Mouse (Mus musculus): ENCODE measurements at regions not wholly inside any gene's neighbourhood (a gene's known extent, or its start where the extent isn't known, plus 50 kb on each side); places are given as distances from the start of the nearest gene placed in this dataset.

DNA sequence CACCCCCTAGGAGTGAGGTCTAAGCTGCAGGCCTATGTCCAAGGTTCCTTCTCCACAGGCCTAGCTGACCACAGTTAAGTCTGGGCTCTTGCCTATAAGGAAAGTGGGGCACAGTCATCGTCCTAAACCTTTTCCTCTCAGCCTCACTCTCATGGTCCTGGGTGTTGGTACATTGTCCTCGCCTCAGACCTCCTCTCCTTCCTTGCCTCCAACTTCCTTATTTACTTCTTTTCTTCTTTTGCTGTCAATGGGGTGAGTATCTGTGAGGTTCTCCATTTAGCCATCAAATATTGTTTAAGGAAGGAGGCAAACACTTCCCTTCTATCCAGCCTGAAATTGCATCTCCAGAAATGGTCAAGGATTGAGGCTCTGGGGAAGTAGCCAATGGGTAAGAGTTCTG lies 554.2 kb downstream of the Ccdc171 start:
- TF ChIP-seq CTCF (IDR thresholded peaks at IDR 0.05; ENCODE audit: extremely low read depth, insufficient read depth, low read length): no peak
- TF ChIP-seq POLR2A (IDR thresholded peaks at IDR 0.05; ENCODE audit: extremely low read depth, insufficient read depth, low read length): no peak
- Histone ChIP-seq H3K4me3 (ENCODE audit: insufficient read depth, low read length) (no peak overlapping the region), H3K27ac (ENCODE audit: insufficient read depth, low read length) (no peak overlapping the region), H3K4me1 (ENCODE audit: control insufficient read depth, insufficient read depth, low read length) (no peaks in the 10 kb centered on the region)

DNA sequence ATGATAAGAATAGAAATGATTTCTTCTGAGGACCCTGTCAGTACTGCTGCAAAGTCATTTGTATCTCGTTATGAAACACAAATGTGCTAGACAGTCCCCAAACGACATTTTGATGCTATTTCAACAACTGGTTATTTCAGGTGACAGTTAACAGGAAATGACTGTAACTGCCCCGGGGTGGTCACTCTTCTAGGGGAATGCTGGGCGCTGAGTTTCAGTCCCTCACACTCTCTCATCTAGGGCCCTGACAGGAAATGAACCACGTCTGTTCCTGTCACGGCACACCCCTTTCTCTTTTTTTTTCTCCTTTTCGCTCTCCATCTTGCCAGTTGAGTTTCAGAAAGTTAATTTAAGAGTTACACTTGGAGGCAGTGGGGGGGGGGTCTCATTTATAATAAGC lies 556.2 kb downstream of the Ccdc171 start:
- no peak overlapping the region for H3K4me3 ChIP-seq (ENCODE audit: insufficient read depth, low read length)
- no peaks in the 10 kb centered on the region for H3K4me1 ChIP-seq (ENCODE audit: control insufficient read depth, insufficient read depth, low read length)
- no peak overlapping the region for H3K27ac ChIP-seq (ENCODE audit: insufficient read depth, low read length)
- TF ChIP-seq CTCF (IDR thresholded peaks at IDR 0.05; ENCODE audit: extremely low read depth, insufficient read depth, low read length): no peak
- no peak for TF ChIP-seq POLR2A (IDR thresholded peaks at IDR 0.05; ENCODE audit: extremely low read depth, insufficient read depth, low read length)

DNA sequence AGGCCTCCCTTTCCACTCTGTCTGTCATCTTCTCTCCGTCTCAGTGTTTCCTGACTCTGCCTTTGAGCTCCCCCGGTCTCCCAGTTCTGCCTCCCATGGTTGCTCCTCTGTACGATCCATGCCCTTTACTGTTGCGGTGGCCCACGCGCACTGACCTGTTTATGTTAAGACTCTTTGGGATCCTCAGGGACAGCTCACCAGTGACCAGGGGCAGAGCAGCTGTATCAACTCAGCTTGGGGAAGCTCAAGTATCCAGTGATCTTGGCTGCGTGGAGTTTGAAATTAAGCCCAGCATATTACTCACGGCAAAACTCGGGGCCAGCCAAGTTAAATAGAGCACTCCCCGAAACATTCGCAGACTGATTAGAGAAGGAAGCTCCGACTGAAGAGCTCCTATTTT lies 562.8 kb downstream of the Ccdc171 start:
- Histone ChIP-seq H3K4me3 (ENCODE audit: insufficient read depth, low read length) (no peak overlapping the region), H3K27ac (ENCODE audit: insufficient read depth, low read length) (no peak overlapping the region), H3K4me1 (ENCODE audit: control insufficient read depth, insufficient read depth, low read length) (no peaks in the 10 kb centered on the region)
- TF ChIP-seq POLR2A (IDR thresholded peaks at IDR 0.05; ENCODE audit: extremely low read depth, insufficient read depth, low read length): no peak

DNA sequence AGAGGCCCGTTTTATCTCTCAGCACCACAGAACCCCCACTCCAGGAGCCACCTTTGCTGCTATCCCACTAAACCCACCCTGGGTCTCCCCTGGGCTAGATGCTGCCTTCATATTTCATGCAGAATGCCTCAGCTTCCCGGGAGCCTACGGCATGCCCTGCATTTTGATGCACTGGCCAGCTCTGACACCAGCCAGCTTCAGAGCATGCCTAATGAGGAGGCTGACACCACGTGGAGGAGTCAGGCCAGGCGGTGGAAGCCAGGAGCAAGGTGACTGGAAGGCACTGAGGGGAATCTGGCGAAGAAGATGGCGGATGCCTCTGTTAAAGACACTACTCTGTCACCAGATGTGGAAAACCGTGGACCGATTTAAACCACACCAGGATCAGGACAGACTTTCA lies 567.2 kb downstream of the Ccdc171 start:
- no peak overlapping the region for H3K4me3 ChIP-seq (ENCODE audit: insufficient read depth, low read length)
- TF ChIP-seq POLR2A (IDR thresholded peaks at IDR 0.05; ENCODE audit: extremely low read depth, insufficient read depth, low read length) (no peak), CTCF (IDR thresholded peaks at IDR 0.05; ENCODE audit: extremely low read depth, insufficient read depth, low read length) (no peak)
- H3K4me1 ChIP-seq (ENCODE audit: control insufficient read depth, insufficient read depth, low read length): no peaks in the 10 kb centered on the region
- no peak overlapping the region for H3K27ac ChIP-seq (ENCODE audit: insufficient read depth, low read length)

DNA sequence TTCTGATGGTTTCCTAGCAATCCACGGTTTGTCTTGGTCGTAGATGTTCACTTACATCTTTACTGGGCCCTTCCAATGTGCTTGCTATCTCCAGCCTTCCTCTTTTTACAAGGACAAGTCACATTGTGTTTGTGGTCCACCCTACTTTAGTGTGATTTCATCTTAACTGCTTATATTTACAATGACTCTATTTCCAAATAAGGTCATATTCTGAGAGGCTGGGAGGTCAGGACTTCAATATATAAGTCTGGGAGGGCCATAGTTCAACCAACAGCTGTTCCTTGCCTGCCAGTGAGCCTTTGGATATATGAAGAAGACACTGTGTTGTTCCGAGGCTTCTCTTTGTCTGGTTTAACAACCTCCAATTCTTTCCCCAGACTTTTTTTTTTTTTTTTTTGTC lies 569.9 kb downstream of the Ccdc171 start:
- H3K27ac ChIP-seq (ENCODE audit: insufficient read depth, low read length): no peak overlapping the region
- H3K4me3 ChIP-seq (ENCODE audit: insufficient read depth, low read length): no peak overlapping the region
- no peaks in the 10 kb centered on the region for H3K4me1 ChIP-seq (ENCODE audit: control insufficient read depth, insufficient read depth, low read length)
- TF ChIP-seq CTCF (IDR thresholded peaks at IDR 0.05; ENCODE audit: extremely low read depth, insufficient read depth, low read length) (no peak), POLR2A (IDR thresholded peaks at IDR 0.05; ENCODE audit: extremely low read depth, insufficient read depth, low read length) (no peak)

DNA sequence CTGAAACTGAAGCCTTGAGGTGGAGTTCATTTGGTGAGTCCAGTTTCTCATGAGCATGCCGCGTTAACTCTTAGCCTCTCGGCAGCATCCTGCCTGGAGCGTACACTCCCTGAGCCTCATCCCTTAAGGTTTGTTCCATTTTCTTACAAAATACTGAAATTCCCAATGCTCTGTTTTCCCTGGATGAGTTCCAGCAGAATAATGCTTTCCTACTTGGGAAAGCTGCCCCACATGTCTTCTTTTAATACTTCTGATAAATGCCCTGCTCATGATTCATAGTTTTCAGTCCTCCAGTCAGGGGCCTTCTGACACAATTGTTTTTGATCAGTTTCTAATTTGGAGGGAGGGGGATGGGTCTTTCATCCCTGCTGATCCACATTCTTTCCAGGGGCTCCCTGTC lies 570.7 kb downstream of the Ccdc171 start:
- TF ChIP-seq CTCF (IDR thresholded peaks at IDR 0.05; ENCODE audit: extremely low read depth, insufficient read depth, low read length) (no peak), POLR2A (IDR thresholded peaks at IDR 0.05; ENCODE audit: extremely low read depth, insufficient read depth, low read length) (no peak)
- H3K4me1 ChIP-seq (ENCODE audit: control insufficient read depth, insufficient read depth, low read length): no peaks in the 10 kb centered on the region
- H3K27ac ChIP-seq (ENCODE audit: insufficient read depth, low read length): no peak overlapping the region
- H3K4me3 ChIP-seq (ENCODE audit: insufficient read depth, low read length): no peak overlapping the region

DNA sequence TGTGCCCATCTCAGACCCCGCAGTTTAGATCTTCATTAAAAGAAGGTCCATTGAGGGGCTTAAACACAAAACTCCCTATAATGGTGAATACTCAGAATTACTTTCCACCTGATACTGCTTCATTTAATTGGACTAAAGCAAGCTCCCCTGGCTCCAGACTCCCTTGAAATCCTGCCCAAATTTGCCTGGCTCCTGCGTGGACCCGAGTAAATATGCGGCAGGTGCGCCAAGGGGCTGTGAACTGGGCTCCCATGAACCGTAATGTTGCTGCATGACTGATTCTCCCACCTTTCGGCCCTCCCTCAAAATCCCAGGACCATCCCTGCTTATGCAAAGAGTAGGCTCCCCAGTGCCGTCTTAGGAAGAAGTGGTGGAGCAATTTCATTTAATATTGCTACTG lies 573.7 kb downstream of the Ccdc171 start:
- no peaks in the 10 kb centered on the region; the same call in 1 of the 2 replicates for H3K4me1 ChIP-seq (ENCODE audit: control insufficient read depth, insufficient read depth, low read length)
- no peak overlapping the region for H3K4me3 ChIP-seq (ENCODE audit: insufficient read depth, low read length)
- TF ChIP-seq POLR2A (IDR thresholded peaks at IDR 0.05; ENCODE audit: extremely low read depth, insufficient read depth, low read length) (no peak), CTCF (IDR thresholded peaks at IDR 0.05; ENCODE audit: extremely low read depth, insufficient read depth, low read length) (no peak)
- H3K27ac ChIP-seq (ENCODE audit: insufficient read depth, low read length): no peak overlapping the region

DNA sequence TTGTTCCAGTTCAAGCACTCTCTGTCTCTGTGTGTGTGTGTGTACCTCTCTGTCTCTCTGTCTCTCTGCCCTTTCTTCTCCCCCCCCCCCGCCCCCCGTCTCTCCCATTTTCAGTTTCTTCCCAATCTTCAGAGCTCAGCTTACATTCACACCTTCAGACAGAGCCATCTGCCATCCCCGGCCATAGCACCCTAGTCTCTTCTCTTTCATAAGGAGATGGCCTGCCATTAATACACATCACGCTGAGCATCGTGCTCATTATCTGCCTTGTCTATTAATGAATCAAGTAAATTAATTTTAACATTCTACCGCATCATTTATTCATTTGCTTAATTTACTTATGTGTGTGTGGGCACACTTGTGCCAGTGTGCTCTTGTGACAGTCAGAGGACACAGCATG lies 573.2 kb downstream of the Bnc2 start:
- no peak overlapping the region for H3K27ac ChIP-seq (ENCODE audit: insufficient read depth, low read length)
- no peak for TF ChIP-seq POLR2A (IDR thresholded peaks at IDR 0.05; ENCODE audit: extremely low read depth, insufficient read depth, low read length)
- TF ChIP-seq CTCF (IDR thresholded peaks at IDR 0.05; ENCODE audit: extremely low read depth, insufficient read depth, low read length): no peak
- no peak overlapping the region for H3K4me3 ChIP-seq (ENCODE audit: insufficient read depth, low read length)
- no peaks in the 10 kb centered on the region; the same call in 1 of the 2 replicates for H3K4me1 ChIP-seq (ENCODE audit: control insufficient read depth, insufficient read depth, low read length)

DNA sequence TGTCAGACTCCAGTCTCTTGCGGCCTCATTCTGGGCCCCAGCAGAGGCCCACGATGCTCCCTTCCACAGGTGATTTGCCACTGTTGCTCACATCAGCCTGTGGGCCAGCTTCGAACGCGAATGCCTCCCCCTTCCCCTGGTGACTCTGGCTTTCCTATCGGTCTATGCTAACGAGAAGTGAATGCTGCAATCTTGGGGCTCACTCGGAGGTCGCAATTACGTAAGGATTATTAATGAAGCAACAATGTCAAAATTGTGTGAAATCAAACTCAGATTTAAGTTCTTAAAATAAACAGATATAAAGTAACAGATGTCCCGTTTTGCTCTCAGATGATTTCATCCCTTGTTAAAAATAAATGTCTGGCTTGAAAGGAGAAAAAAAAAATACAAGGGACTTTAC lies 572.3 kb downstream of the Bnc2 start:
- Histone ChIP-seq H3K4me1 (ENCODE audit: control insufficient read depth, insufficient read depth, low read length) (no peaks in the 10 kb centered on the region; the same call in 1 of the 2 replicates), H3K27ac (ENCODE audit: insufficient read depth, low read length) (no peak overlapping the region)
- TF ChIP-seq CTCF (IDR thresholded peaks at IDR 0.05; ENCODE audit: extremely low read depth, insufficient read depth, low read length) (no peak), POLR2A (IDR thresholded peaks at IDR 0.05; ENCODE audit: extremely low read depth, insufficient read depth, low read length) (no peak)

DNA sequence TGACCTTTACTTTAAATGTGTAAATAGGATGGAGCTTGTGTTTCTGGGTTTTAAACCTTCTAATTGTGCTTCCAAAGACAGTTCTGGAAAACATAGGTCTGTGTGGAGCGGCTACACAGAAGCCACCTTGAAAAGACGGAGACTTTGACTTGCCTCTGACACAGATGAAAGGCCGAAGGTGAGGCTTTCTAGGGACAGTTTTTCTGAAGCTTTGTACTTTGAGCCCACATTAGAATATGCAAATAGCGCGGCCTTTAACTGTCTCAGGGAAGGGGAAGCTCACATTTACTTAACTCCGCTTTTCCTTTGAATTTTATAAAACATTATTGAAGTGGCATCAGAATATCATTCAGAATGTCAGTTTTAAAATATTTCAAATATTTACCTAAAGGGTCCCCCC lies 566.5 kb downstream of the Bnc2 start:
- H3K4me3 ChIP-seq (ENCODE audit: insufficient read depth, low read length): no peak overlapping the region
- H3K27ac ChIP-seq (ENCODE audit: insufficient read depth, low read length): no peak overlapping the region
- H3K4me1 ChIP-seq (ENCODE audit: control insufficient read depth, insufficient read depth, low read length): no peaks in the 10 kb centered on the region
- no peak for TF ChIP-seq POLR2A (IDR thresholded peaks at IDR 0.05; ENCODE audit: extremely low read depth, insufficient read depth, low read length)
- TF ChIP-seq CTCF (IDR thresholded peaks at IDR 0.05; ENCODE audit: extremely low read depth, insufficient read depth, low read length): no peak

More for the DNA sequence above, 572.3 kb downstream of the Bnc2 start:
- no peak overlapping the region for H3K4me3 ChIP-seq (ENCODE audit: insufficient read depth, low read length)

All from cortical plate, adult 2 months (tissue).